Mouse (Mus musculus) activated CD4-positive, CD25-positive, alpha-beta regulatory T cell, adult 4 months (primary cell): ENCODE data around the gene Gm266. TPM values are rescaled to one million over a fixed set of nuclear protein-coding genes. Genes with fewer than 3 reads are reported as not detected.

ENCODE experiments used
- ATAC-seq: one replicate; pipeline ENCODE4 v1.8.0; 2017
- polyA plus RNA-seq, 2 experiments: library from polyadenylated mRNA; unstranded; fragments of 100-300 nt; shearing (Covaris generic); gene quantifications; one replicate each; pipeline ENCODE4 v1.2.1; 2017

The Gm266 gene
- polyA plus RNA-seq, 2 experiments from 2014 or later: not detected

GRCm38 (mm10) chr12:111503063-111503567, 17.5 kb upstream of the Gm266 start:
- no peak for ATAC-seq

- no peak for ATAC-seq
Observed at GRCm38 (mm10) chr12:111500725-111501124, 15.1 kb upstream of the Gm266 start.

- no peak for ATAC-seq
Observed at GRCm38 (mm10) chr12:111499617-111500016, 14.0 kb upstream of the Gm266 start.

- no peak for ATAC-seq
Observed at GRCm38 (mm10) chr12:111497076-111497475, 11.5 kb upstream of the Gm266 start.

GRCm38 (mm10) chr12:111494931-111495330, 9.3 kb upstream of the Gm266 start:
- ATAC-seq: no peak

GRCm38 (mm10) chr12:111489261-111489865, 3.7 kb upstream of the Gm266 start:
- no peak for ATAC-seq

GRCm38 (mm10) chr12:111486455-111486854, 832 bp upstream of the Gm266 start:
- ATAC-seq: no peak

GRCm38 (mm10) chr12:111485046-111485651, 474 bp downstream of the Gm266 start:
- ATAC-seq: no peak

- no peak for ATAC-seq
Observed at GRCm38 (mm10) chr12:111479917-111480316, 5.7 kb downstream of the Gm266 start.

GRCm38 (mm10) chr12:111478924-111479323, 6.7 kb downstream of the Gm266 start:
- ATAC-seq: no peak

- ATAC-seq: no peak
Observed at GRCm38 (mm10) chr12:111474893-111475643, 10.6 kb downstream of the Gm266 start.

- ATAC-seq: no peak
Observed at GRCm38 (mm10) chr12:111474384-111474783, 11.2 kb downstream of the Gm266 start.

GRCm38 (mm10) chr12:111472886-111473285, 12.7 kb downstream of the Gm266 start:
- ATAC-seq: no peak

GRCm38 (mm10) chr12:111471721-111472120, 13.9 kb downstream of the Gm266 start:
- no peak for ATAC-seq

GRCm38 (mm10) chr12:111471119-111471518, 14.5 kb downstream of the Gm266 start:
- no peak for ATAC-seq

GRCm38 (mm10) chr12:111469507-111469906, 16.1 kb downstream of the Gm266 start:
- ATAC-seq: no peak

GRCm38 (mm10) chr12:111468206-111468605, 17.4 kb downstream of the Gm266 start:
- no peak for ATAC-seq

GRCm38 (mm10) chr12:111466369-111466768, 19.3 kb downstream of the Gm266 start:
- no peak for ATAC-seq

- ATAC-seq: no peak
Observed at GRCm38 (mm10) chr12:111463570-111463969, 22.1 kb downstream of the Gm266 start.

- ATAC-seq: no peak
Observed at GRCm38 (mm10) chr12:111457742-111458141, 27.9 kb downstream of the Gm266 start.

- ATAC-seq: no peak
Observed at GRCm38 (mm10) chr12:111455860-111456259, 29.8 kb downstream of the Gm266 start.

- ATAC-seq: no peak
Observed at GRCm38 (mm10) chr12:111455311-111455846, 30.2 kb downstream of the Gm266 start.

- no peak for ATAC-seq
Observed at GRCm38 (mm10) chr12:111454543-111455280, 30.9 kb downstream of the Gm266 start.
